Mouse (Mus musculus): ENCODE measurements around the gene Bex1.
"Not testable (repeated sequence)": the region's sequence is repeated elsewhere in the genome, so short reads cannot be mapped to it uniquely, and the experiment has no call there.

Gene Bex1

DNA sequence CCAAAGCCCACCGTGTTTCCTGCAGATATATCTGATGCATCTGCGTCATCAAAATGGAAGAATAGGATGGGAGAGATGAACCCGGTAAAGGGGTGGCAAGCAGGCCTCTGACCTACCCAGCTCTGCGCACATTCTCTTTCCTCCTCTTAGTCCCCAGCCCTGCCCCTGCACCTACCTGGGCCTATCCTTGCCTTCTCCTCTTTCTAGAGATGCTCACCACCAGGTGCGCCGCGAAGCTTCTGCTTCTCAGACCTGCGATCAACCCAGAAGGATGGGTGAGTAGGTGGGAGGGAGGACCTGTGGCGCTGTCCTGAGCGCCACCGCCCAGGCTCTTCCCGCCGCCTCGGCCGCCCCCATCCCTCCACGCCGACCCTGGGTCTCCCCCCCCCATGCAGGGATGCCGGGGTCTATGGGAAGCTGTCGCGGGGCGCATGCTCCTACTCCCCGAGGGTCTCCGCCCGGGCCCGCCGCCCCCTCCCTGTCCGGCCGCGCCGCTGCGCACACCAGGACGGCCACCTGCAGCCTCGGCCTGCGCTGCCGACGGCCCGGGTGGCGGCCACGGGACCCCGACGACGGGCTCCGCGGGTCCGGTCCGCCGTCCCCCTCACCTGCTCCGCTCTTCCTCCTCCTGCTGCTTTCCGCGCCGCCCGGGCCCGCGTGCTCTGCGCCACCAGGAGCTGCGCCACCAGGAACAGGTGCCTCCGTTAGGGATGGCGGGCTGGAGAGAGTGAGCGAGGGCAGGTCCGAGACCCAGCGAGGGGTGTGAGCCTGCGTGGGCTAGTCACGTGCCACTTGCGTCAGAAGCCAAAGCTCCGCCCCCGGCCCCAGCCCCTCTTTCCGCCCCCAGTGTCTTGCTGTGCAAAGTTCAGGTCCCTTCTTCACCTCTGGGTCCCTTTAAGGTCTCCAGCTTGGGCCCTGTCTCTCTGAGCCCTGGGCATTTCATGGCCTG lies at the start of gene Bex1, which contains the start of gene Tceal7:
Gene Bex1 (minus strand): TSS at position 785 of the 949 bp plus-strand sequence.
Gene Tceal7 (plus strand): TSS at position 51 of the 949 bp plus-strand sequence.
- DNase-seq (ENCODE audit: inconsistent ontology term), result not testable (repeated sequence)

DNA sequence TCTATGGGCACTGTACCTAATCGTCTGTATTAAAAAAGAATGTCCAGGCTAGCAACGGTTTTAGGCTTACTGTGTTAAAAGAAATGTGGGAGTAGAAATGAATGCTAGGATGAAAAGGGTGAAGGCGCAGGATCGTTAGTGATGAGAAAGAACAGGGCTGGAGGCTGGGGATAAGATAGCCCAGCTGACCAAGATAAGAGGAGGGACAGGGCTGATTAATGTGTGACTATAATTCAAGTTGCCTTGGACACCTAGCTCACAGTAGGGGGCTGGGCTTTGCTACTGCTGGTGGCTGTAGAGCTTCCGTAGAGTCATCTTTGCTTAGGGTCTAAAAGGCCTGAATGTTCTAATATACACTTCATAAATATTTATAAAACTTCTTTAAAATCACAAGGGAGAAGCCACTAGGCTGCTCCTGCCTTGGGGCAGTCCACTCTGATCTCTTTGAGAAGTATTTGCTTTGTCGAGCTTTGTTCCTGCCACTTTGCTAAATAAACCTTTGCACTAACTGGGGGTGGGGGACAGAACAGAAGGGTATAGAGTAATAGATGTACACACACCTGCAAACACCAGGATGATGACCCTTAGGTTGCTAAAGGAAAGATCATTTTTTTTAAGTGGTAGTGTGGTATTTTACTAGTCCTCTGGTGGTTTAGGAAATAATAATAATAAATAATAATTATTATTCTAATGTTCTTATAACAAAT lies 36.9 kb upstream of the Bex1 start:
- no peak for DNase-seq (ENCODE audit: inconsistent ontology term)

DNA sequence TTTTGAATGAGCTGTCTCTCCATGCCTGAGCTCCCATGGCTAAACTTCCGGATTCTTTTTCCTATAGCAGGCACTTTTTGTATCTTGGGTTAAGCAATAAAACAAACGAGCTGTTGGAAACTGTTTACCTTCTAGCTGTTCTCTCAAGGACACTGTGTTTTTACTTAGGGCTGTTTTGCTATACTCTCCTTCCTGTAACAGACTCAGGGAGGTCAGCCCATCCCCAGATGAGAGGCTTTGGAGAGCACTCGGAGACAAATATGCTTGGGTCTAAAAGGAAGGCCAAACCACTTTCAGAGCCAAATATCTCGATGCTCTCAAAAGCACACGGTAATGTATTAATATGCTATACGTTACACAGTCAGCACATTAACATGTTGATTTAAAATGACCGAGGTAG lies 34.4 kb upstream of the Bex1 start:
- DNase-seq (ENCODE audit: inconsistent ontology term), result no peak

DNA sequence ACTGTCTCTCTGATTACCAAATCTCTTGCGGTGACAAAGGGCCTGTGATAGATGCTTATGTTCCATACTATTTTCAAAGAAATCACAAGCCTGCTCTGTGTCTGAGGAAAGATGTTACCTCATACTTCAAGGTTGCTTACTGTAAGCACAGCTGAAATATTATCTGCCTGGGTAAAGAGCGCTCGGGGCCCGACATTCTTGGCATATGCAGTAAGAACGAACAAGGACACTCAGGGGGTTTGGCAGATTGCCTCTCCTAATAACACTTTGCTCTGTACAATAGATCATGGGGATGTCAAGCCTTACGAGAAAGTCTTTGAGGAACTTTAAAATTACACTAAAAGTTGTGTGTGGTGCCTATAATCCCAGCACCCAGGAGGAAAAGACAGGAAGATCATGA lies 33.5 kb upstream of the Bex1 start:
- DNase-seq (ENCODE audit: inconsistent ontology term), result no peak

DNA sequence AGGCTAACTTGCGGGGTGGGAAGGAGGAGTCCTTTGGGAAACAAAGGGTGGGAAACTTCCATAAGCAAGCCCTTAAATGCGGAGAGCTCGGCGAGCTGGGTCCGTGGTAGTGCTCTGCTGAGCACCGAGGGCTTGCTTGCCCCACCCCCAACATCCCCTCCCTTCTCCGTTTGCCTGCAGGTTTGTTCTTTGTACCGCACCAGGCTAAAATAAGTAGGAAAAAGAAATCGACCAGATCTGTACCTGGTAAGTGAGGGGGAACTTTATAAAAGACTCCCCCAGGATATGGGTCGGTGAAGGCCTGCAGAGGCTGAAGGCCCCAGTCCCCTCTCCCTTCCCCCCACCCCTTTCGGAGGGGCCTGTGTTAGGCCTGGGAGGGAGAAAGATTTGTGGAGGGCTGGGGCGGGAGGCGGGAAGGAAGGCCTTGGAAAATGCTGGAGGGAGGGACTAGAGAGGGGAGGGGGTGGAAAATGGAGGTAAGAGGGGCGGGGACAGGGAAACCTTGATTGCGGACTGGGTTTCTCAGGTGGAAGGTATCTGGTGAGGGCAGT lies 30.3 kb upstream of the Bex1 start:
- peak; percentile 66 for DNase-seq (ENCODE audit: inconsistent ontology term)

DNA sequence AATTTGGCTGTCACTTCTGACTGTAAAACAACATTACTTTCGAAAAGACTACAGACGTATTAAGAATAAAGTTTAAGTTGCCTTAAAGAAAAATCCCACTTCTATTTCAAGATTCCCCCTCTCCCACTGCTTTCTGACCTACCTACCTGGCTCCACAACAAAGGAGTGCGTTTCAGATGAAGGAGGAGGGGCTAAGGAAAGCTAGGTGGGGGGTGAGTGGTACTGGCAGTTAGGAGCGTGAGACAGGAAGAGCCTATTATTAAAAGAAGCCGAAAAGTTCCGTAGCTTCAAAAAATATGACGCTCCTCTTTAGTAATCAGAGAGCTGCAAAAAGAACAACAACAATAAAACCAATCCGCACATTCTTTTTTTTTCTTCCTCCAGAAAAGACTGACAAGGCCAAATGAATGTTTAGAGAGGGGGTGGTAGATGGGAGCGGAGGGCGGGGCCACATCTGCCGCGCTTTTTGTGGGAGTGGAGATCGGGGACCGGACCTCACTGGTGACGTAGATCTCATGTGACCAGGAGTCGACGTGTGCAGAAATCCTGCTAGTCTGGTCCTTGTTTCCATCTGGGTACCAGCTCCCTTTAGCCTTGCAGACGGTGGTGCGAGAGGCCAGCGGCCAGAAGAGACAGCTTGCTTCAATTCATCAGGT lies 29.4 kb upstream of the Bex1 start, which contains the start of gene Tceal9:
Gene Tceal9 (plus strand): TSS at position 506 of the 656 bp plus-strand sequence.
- peak; percentile 89 for DNase-seq (ENCODE audit: inconsistent ontology term)

DNA sequence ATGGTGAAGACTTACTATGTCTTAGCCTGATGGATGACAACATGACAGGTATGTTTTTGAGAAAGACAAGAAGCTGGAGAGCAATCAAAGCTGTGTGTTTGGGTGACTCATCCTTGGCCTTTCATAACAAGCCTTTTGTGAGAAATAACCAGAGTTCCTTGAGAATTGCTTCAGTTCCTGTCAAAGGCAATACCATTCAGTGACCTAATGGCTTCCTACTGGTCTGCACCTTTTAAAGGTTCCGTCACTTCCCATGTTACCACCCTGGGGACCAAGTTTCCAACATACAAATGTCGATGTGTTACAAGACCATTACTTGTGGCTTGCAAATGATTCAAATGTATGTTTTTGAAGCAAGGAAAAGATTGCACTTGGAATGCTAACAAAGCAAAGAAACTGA lies 27.9 kb upstream of the Bex1 start:
- peak; percentile 16 for DNase-seq (ENCODE audit: inconsistent ontology term)

DNA sequence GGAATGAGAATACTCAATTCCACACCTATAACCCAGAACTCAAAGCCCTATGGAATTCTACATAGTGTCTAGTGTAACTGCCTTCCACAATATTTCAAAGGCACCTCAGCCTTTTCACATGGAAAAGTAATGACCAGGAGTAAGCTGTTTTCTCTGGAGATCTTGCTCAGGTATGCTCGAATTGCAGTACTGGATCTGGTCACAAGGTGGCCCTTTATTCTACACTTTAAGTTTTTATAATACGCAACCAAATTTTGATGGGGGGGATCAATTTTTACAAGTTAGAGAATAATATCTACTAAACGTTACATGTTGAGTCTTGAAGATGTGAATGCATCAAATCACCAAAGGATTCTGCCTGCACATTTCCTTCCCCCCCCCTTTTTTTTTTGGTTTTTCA lies 22.8 kb upstream of the Bex1 start:
- no peak for DNase-seq (ENCODE audit: inconsistent ontology term)

DNA sequence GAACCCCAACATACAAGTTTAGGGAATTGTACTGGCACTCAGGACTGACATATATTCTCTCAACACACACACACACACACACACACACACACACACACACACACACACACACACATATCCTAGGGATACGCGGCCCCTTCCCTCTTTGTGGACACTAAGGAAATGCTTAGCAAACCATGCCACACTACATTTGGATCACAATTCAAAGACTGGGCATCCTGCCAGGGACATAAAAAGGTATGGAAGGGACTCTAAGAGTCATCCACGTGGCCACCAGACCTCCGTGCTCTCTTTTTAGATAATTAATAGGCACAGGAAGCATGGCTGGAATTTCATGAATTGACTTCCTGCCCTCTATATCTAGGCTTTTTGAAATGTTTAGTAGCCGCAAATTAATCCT lies 12.5 kb upstream of the Bex1 start:
- no peak for DNase-seq (ENCODE audit: inconsistent ontology term)

DNA sequence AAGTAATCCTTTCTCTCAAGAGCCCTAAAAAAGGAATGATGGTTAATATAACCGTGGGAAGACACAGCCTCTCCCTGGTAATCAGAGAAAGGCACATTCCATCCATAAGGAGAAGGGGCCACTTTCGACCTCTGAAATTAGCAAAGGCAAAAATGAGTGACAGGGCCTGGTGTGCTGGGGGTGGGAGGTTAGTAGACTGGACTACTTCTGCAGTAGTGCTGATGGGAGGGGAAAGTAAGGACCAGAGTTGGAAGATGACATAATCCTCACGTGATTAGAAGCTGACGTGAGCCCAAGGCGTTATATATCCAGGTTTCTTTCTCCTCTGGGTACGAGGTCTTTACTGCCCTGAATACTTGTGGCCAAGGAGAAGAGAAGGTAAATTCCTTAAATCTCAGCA lies 8.4 kb upstream of the Bex1 start:
- no peak for DNase-seq (ENCODE audit: inconsistent ontology term)

DNA sequence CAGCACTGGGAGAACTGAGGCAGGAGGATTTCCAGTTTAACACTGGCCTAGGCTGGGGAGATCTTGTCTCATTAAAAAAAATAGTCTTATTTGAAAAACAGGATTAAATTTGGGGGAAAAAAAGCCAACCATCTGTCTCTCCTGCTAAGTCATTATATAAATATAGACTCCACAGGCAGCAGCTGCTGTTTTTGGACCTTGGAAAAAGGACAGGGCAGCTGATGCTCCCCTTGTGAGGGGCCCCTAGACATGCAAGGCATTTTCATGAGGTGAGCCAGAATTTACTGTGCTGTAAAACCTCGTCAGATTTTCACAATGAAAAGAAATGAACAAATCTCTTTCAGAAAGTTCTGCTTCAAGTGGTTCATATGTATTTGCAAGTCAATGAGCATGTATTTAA lies 990 bp upstream of the Bex1 start:
- no peak for DNase-seq (ENCODE audit: inconsistent ontology term)

DNA sequence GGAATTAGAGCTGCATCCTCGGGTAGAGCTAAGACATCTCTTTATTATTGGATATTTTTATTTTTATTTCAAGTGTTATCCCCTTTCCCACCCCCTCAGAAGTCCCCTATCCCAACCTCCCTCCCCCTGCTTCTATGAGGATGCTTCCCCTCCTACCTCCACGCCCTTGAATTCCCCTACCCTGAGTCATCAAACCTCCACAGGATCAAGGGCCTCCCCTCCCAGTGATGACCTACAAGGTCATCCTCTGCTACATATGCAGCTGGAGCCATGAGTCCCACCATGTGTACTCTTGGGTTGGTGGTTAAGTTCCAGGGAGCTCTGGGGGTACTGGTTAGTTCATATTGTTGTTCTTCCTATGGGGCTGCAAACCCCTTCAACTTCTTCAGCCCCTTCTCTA lies 1.9 kb downstream of the Bex1 start:
- DNase-seq (ENCODE audit: inconsistent ontology term), result no peak

DNA sequence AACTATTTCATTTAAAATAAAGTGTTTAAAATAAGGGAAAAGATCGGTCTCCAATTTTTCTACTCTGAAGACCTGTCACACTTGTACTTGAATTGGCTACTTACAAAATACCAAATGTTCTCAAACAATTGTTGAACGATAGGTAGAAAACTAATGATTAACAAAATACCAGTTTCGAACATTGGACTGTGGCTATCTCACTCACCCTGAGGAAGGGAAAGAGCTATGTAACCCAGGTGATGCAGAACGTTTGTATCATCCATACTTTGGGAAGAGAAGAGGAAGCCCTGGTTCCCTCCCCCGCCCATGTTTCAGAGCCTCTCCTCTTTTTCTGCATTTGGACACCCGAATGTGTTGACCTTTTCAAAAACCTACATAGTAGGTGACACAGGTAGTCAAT lies 10.9 kb downstream of the Bex1 start:
- DNase-seq (ENCODE audit: inconsistent ontology term), result no peak

DNA sequence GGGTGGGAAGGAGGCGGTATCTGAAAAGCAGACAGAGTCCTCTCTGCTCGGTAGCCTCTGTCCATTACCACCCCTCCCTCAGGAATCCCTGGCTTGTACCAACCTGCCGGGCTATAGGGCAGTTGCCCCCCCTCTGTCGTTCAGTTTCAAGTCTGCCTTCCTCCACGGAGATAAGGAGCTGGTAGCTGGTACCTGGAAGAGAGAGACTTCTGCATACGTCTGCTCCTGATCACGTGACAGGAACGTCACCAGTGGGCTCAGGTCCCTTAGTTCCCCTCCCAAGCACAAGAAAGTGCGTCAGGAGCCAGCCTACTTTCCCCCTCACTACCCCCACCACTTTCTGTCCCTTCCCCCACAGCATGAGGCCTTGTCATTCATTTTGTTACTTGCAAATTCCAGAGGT lies 11.6 kb downstream of the Bex1 start, which contains the start of gene Tceal5:
Gene Tceal5 (minus strand): TSS at position 213 of the 403 bp plus-strand sequence.
- DNase-seq (ENCODE audit: inconsistent ontology term), result peak; percentile 62

DNA sequence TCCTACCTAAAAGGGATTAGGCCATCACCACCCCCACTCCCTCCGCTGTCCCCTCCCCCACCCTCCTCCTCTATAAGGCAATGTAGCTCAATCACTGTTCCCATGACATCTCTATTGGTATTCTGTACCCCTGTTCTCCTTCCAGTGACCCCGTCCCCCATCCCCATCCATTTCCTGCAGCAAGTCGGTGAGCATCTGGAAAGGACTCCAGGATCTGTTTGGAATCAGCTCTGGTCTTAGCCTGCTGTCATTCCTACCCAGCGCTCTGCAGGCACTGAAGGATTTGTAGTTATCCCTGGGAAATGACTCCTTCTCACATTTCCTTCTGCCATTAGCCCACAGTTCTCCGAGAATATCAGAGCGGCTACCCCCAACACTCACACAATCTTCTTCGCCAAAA lies 12.1 kb downstream of the Bex1 start:
- DNase-seq (ENCODE audit: inconsistent ontology term), result no peak

DNA sequence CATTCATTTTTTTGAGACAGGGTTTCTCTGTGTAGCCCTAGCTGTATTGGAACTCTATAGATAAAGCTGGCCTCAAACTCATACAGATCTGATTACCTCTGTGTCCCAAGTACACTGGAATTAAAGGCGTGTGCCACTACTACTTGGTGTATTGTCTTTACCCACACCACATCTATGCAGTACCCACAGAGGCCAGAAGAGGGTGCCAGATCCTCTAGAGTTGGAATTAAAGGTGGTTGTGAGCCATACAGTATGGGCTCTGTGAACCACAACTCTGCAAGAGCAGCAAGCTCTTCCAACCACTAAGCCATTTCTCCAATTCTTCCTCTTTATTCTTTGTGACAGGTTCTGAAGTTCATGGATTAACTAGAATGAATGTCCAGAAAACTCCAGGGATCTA lies 18.4 kb downstream of the Bex1 start:
- DNase-seq (ENCODE audit: inconsistent ontology term), result no peak

DNA sequence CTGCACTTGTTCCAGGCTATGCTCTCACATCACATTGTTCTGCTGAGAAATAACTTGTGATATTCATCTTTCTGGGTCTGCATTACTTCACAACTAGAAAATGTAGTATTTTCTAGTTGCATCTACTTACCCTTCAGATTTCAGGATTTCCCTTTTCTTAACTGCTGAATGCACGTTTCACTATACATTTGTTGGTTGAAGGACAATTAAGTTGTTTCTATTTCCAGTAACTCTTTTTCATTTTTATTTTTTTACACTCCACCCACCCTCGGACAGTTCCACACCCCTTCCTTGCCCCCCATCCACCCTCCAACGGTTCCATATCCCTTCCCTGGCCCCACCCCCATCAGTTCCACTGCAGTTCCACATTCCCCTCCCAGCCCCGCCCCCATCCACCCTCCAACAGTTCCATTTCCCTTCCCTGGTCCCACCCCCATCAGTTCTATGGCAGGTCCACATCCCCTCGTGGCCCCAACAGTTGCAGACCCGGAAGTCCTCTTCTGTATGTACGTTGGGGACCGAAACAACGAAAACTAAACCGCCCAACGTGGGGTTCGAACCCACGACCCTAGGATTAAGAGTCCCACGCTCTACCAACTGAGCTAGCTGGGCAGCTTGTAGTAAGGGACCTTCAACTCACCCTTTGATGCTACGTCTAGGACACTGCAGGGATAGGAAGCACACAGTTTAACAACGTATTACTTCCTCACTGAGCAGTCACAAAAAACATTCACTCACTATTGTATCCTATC lies 19.9 kb downstream of the Bex1 start:
- DNase-seq (ENCODE audit: inconsistent ontology term), result no peak

DNA sequence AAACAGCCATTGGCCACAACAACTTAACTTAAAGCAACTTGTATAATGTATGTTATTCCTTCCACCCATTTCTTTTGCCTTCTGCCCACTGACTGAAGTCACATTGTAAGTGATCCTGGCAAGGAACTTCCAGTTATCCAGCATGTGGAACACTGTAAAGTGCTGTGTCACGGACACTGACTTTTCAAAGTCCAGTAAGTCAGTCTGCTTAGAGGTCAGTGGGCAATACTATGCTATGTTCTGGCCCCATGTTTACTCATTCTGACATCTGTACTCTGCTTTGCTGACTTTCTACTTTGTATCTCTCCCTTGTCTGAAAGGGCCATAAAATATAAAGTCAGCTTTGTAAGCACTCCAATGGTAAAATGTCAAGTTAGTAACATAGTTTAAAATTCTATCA lies 32.2 kb downstream of the Bex1 start:
- DNase-seq (ENCODE audit: inconsistent ontology term), result no peak

DNA sequence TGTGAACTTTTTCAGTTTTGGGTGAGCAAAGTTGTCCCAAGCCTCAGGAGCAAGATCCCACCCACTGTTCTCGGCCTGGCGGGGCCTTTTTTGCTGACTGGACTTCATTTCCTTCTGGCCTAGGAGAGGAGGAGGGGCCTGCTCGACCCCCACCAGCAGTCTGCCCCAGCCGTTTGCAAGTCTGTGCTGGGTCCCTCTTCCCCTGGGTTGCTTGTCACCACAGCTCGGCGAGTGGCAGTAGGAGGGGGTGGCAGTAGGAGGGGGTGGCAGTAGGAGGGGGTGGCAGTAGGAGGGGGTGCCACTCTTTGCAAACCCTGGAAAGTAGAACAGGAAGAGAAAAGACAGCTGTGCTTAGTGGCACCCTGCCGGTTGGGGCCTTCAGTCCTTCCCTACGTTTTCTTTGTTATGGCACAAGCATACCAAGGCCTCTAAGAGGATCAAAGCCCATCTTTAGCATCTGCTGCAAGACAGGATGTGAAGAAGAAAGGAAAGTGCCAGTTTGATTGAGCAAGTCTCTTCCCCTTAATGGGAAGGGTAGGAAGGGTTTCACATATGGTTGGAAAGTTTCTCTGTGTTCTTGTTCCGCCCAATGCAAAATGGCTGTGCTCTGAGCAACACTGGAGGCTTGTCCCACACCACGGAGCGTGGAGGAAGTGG lies 34.3 kb downstream of the Bex1 start:
- no peak for DNase-seq (ENCODE audit: inconsistent ontology term)

DNA sequence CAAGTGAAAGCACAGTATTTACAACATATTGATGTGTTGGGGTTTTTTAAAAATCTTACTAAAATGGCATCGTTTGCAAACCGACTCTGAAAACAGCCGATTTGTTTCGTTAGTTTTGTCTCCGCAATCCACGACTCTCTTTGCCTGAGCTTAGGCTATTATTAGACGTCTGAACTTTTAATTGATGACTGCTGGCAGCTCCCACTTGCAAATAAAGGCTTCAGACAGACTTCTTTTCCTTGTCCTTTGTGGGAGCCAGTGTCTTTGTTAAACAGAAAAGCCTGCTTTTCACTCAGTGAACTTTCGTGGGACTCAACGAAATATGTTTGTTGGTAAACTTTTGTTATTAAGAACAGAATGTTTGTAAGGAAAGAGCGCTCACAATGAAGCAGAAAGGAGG lies 42.5 kb downstream of the Bex1 start:
- no peak for DNase-seq (ENCODE audit: inconsistent ontology term)

DNA sequence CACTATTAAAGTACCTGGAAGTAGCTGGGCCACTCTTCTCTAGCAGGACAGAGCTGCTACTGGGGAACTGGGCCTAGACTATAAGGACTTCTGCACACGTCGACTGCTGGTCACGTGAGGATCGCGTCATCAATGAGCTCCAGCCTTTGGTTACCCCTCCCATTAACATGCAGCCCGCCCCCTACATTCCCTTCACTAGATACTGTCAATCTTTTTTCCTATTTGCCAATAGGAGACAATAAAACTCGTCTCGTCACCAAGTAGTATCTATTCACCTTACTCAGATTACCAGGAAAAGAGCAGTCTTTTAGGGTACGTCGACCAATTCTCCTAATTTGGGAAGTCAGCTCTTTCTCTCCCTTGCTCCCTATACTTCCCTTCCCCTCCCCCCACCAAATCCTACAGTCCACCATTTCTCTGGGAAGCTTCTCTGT lies 43.2 kb downstream of the Bex1 start, which contains the start of gene Tceal8:
Gene Tceal8 (minus strand): TSS at position 225 of the 434 bp plus-strand sequence.
- DNase-seq (ENCODE audit: inconsistent ontology term), result peak; percentile 89
